Mouse (Mus musculus) lung, postnatal 0 days (tissue): ENCODE results near the gene Mrpl54.

ENCODE experiments used
- CTCF ChIP-seq: IDR thresholded peaks from 2 replicates; pipeline ENCODE4 v1.5.1; 2016; ENCODE audit warnings: antibody characterized with exemption, mild to moderate bottlenecking
- EP300 ChIP-seq: IDR thresholded peaks from 2 replicates; pipeline ENCODE4 v1.6.1; 2016; ENCODE audit warnings: antibody characterized with exemption, mild to moderate bottlenecking, control low read depth

GRCm38 (mm10) chr10:81217964-81218363 is 48.8 kb downstream of the Mrpl54 start:
- TF ChIP-seq CTCF (peak; percentile 88), EP300 (no peak)
